Mouse (Mus musculus) granulocyte monocyte progenitor cell, adult 5-6 weeks (primary cell): ENCODE measurements around the gene Prpf4. TPM values are rescaled to one million over a fixed set of nuclear protein-coding genes. Genes with fewer than 3 reads are reported as not detected.

Experiments used
- ATAC-seq: replicated peaks from 2 replicates; pipeline ENCODE4 v1.8.0; 2016; ENCODE audit warnings: mild to moderate bottlenecking, moderate TSS enrichment, inconsistent platforms; ENCODE audit not compliant: poor library complexity, severe bottlenecking
- total RNA-seq, 2 experiments: library from RNA; stranded (forward) in 1 of 2; stranded (reverse) in 1 of 2; fragments of 200-712, 200-1000 nt in 1 of 2; fragments of >200 nt in 1 of 2; fragmentation: Nextera tagmentation in 1 of 2; gene quantifications; 2 replicates each; pipeline ENCODE4 v1.2.3; 2014 to 2017

Prpf4 gene
- total RNA-seq, 2 experiments from 2014 or later, result 17.6 to 20.1 TPM

DNA sequence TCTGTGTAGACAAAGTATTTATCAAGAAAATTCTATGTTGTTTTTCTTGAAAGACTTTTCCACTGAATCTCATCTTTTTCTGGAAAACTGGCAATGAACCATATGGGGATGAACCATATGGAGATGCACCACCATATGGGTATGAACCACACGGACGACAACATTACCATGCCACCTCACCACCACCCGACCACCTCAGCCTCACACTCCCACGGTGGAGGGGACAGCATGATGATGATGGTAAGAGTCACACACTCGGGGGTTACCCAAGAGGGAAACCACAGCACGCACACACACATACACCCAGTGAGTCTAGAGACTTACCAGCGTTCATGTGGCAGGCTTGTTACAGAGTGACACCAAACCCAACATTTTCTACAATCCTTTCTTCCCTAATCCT is 23.2 kb upstream of the Prpf4 start:
- no peak for ATAC-seq

DNA sequence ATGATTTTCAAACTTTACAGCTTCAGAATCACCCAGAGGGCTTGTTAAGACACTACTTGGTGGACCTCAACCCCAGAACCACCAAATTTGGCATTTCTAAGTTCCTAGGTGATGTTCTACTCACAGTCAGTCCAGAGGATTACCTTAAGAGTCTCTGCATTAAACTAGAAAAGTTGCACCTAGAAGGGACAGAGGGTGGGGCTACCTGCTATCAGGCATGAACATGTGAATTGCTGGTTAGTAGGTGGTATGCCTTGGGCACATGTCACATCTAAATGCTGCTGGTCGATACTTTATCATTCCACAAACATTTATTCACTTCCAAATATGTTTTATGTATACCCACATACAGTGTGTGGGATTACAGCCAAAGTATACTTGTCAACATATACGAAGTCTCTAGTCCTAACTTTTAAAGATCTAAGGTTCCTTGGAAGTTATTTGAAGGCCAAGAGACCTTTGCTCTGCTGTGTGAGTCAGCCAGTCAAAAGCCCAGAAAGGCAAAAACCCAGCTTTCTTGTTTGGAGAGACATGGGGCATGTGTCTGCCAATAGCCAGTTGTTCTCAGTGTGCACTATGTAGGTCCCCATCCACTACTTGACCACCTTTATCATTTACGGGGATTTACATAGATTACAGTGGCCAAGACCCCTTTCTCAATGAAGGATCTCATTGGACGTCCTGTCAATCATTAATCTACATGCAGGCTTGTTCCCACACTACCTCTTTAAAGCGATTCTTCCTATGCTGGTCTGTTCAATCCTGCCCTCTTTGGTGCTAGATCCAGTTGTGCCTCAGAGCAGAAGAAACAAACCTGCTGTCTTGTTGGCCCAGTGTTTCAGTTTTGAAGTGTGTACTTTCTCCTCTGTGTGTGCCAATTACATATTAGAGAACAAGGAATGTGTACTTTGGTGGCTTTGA is 18.7 kb upstream of the Prpf4 start:
- no peak for ATAC-seq

DNA sequence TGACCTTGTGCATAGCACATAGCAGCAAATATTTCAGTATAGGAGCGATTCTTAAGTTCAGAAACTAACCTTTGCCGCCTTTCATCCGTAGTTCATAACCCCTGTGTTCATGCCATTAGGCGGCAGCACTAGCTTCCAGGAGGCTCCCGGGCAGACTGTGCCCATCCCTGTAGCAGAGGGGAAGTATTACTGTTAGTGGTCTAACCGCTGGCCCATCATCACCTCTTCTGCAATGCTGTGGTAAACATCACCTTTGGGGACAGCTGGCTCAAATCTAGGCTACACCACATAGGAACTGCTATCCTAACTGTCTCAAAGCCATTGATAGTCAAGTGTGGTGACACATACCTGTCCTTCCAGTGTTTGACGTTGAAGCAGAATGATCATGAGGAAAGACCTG is 16.7 kb upstream of the Prpf4 start:
- ATAC-seq, result peak; percentile 98

DNA sequence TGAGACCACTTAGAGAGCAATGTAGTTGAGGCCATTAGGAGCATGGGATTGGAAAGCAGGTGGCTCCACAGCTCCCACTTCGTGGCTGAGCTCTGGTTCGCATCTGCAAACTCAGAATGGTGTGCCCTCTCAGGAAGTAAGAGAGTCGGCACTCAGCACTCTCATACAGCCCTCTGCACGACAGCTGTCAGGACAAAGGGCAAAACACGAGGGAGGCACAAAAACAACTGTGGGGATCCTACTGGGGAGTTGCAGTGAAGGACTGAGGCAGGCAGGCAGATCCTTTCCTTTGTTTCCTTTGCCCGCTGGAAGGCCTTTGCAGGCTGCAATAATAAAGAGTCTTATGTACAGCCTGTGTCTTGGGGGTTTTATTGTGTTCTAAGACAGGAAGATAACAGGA is 15.1 kb upstream of the Prpf4 start:
- no peak for ATAC-seq

DNA sequence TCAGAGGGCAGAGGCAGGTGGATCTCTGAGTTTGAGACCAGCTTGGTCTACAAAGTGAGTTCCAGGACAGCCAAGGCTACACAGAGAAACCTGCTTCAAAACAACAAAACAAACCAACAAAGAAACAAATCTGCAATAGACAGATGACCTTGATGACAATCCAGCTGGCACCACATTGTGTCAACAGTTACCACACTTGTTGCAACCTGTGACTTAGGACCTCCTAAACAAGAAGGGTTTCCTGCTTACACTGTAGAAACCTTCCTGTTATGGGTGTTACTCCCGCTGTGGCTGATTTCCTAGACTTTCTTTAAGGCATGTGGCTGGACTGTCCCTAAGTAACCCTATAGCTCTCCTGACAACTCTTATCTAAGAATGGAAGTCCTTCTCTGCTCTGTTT is 12.8 kb upstream of the Prpf4 start:
- ATAC-seq, result no peak; the same call in 1 of the 2 replicates

DNA sequence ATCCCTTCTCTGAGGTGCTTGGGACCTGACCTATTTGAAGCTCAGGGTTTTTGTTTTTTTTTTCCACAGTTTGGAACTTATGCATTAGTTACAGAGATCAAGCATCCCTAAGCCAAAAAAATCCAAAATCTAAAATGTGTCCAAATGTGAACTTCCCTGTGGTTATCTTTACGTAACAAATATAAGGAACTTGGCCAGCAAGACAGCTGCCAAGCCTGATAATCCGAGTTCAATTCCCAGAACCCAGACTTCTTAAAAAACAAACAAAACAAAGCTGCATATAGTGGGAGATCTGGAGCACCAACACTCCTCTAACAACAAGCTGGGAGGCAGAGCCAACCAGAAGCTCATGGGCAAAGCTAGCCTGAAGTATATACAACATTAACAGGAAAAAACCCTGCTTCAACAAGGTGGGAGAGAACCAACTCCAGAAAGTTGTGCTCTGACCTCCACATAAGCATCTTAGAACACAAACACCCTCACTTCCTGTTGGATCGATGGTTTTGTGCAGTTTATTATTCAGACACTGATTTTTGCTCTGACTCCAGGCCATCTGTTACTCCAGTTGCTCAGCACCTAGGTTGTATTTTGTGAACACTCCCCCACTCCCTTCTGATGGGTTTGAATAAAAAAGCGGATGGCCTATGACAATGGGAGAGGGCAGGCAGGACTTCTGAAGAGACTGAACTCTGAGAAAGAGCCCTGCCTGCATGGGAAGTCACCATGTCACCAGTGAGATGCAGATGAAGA is 10.8 kb upstream of the Prpf4 start:
- no peak for ATAC-seq

DNA sequence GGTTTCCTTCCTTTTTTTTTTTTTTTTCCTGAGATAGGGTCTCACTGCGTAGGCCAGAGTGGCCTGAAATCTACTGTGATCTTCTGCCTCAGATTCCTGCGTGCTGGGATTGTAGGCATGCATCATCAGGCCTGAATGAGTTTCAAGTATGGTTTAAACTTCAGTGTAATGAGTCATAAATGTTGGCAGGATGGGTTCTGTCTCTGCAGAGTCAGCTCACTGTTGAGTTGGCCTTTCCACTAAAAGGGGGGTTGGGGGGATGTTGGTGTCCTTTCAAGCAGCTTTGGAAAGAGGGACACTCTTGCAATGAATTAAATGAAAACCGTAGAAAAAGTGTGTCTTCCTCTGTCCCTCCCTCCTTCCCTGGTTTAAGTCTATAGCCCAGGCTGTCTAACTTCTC is 9.6 kb upstream of the Prpf4 start:
- no peak for ATAC-seq

DNA sequence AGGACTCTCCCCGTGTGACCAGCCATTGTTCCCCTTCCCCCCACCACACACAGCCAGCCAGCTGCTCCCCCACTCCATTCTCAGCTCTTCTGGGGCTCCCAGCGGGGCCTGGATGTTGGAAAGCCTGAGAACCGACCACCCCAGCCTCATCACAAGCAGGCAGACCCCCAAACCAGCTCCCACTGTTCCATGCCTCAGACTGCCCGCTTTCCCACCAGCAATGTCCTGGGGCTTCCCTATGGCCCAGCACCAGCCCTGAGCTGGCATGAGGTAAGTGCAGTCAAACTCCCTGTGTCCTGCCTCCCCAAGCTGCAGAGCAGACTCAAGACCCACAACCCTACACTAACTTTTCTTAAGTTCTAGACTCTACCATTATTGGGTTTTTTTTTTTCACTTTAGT is 2.5 kb upstream of the Prpf4 start:
- no peak for ATAC-seq

DNA sequence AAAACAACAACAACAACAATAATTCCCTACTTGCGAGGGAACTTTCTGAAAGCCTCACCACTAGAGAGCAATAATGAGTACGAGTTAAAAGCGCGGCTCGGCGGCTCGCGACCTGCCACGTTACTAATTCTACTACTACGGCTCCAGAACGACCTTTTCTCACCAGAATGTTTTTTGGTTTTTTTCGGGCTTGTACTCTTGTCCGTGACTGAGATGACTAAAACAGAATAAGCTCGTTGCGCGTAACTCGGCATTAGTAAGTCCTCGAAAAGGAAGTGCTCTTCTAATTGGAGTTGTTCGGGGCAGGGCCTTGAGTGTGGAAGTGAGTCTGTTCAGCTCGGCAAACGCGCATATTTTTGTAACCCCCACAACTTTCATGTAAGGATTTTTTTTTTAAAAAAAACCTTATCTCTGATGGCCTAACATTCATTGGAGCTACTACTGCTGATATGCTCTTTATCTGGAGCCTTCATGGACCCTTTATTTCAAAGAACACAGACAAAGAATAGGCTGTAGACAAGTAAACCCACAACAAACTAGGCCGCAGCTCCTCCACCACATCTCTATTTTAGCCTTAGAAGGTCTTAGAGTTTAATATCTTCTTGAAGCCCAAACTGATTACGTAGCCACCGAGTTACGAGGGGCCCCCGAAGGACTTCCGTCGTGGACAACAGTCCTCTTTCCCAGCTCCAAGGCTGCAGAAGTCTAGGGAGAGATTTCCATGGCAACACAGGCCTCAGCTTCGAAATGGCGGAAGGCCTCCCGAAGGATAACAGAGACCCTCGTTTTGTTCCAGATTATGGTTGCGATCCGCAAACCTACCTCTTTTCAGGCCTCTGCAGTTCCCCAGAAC is 641 bp upstream of the Prpf4 start:
- peak; percentile 55 for ATAC-seq

DNA sequence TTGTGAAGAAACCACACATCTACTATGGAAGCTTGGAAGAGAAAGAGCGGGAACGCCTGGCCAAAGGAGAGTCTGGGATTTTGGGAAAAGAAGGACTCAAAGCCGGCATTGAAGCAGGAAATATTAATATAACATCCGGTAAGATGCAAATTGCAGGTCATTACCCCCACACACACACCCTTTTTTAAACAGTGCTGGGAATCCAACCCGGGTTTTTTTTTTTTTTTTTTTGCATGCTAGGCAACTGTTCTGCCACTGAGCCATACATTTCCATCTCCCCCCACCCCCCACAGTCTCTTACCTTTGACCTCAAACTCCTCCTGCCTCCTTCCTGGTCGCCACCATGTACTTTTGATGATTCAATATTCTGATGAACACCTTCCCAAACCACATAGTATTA is 1.0 kb downstream of the Prpf4 start:
- ATAC-seq, result no peak

DNA sequence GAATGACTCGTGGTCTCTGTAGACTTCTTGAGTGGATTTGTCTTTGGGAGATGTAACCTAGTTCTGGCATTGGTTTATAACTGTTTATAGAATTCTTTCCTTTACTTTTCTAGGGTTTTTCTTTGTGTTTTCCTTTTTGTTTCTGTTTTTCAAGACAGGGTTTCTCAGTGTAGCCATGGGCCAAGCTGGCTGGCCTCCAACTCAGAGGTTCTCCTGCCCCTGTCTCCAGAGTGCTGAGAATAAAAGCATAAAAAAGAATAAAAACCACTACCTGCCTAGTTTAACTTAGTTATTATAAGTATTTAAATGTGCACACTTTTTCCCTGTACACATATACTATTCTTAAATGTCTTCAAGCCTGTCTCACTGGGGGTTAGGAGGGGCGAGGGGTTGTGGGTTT is 1.7 kb downstream of the Prpf4 start:
- no peak for ATAC-seq

DNA sequence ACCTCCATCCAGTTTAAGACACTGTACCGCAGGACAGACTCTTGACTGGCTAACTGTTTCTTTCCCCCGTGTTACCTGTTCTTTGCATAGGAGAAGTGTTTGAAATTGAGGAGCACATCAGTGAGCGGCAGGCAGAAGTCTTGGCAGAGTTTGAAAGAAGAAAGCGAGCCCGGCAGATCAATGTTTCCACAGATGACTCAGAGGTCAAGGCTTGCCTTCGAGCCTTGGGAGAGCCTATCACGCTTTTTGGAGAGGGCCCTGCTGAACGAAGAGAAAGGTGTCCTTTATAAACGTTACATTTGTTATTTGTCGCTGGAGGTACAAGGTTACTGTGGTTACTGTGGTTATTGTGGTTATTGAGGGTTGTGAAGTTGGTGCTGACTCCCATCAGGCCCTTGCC is 3.0 kb downstream of the Prpf4 start:
- ATAC-seq, result no peak

DNA sequence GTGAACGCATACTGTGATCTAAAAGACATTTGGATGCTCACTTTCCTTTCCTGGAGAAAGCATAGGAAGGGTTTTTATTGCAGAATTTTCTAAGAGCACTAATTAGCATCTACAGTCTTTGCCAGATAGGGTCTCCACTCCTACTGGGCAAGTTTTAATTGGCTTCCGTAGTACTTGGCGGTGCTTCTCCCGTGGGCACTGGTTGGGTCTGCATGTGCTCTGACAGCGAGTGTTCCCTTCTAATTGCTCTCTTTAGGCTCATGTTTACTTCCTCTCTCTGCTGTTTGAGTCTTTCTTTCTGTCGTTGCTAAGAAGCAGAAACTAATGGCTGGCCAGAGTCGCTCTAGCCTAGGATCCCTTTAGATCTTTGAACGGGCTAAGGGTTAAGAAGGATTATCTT is 9.9 kb downstream of the Prpf4 start:
- ATAC-seq, result no peak

DNA sequence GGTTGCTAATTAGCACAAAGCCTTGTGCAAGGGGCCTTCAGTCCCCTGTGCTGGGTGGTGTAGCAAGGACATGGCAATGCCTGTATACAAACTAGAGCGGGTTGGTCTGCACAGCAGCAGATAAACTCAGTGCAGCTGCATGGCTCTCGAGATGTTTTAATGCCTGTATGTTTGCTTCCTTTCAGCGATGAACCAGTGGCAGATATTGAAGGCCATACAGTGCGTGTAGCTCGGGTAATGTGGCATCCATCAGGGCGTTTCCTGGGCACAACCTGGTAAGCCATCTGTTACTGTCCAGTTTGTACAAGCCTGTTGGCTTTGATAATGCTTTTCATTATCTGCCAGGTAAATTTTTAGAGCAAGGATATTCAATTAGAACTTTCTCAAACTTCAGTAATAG is 10.5 kb downstream of the Prpf4 start:
- no peak for ATAC-seq

DNA sequence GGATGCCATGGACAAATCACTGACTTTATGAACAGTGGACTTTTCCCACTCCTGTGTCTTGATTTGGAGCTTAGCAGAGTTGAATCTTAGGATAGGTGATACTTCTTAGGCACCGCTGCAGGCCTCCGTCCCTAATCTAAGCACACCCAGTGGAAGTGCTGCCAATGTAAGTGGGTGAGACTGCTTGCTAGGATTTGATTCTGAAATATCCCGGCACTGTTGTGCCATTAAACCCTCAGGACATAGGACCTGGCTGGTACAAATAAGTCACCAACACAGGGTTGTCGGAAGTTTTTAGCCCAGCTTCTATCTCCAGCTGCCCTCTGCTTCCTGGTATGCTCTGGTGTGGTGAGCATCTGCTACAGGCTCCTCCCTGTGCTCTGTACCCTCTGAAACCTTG is 17.3 kb downstream of the Prpf4 start:
- no peak for ATAC-seq

DNA sequence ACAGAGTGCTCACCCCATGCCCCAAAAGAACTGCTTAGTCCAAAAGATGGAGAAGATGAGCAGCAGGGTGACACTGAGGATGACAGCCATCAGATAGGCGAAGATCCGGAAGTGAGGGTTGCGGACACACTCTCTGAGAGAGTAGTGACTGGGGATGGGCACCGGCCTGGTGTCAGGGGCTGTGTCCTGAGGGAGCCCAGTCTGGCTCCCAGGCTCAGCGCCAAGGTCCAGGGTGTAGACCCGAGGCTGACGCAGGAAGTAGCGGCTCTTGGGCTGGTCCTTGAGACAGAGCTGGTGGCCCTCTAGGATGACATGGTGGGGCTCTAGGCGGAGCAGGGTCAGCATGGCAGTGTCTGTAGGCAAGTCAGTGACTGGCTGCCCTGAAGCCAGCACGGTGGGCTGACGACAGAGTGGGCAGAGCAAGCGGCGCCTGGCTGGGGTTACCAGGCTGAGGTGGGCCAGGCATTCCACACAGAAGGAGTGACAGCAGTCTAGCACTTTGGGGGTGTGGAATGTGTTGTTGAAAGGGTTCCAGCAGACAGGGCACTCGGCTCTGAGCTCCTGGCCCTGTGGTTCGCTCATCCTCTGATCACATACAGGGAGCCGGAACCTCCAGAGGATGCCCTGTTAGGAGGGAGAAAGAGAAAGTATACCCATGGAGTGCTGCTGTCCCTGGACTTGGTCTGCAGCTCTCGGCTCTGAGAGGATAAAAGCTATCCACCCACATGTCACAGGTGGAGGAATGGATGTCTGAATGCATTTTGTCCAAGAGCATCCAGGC is 19.6 kb downstream of the Prpf4 start:
- 0 out of 2 replicates have a peak, but pooled peaks have one; percentile 6 for ATAC-seq

DNA sequence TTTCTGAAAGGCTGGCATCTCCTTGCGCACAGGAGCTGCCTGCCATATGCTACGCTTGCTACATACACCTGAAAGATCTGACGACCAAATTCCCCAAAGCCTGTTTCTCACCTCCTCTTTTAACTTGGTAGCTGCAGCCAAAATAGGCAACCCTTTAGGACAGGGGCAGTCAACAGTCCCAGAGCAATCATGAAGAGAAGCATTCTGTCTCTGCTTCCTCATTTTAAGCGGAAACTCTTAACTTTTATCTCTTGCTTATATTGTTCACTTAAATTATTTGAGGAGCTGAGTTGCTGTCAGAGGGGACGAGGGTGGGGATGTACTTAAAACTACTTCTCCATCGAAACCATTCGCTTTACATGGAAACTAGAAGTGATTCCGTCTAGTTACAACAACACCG is 21.0 kb downstream of the Prpf4 start:
- ATAC-seq, result peak; percentile 28; the same call in 1 of the 2 replicates

DNA sequence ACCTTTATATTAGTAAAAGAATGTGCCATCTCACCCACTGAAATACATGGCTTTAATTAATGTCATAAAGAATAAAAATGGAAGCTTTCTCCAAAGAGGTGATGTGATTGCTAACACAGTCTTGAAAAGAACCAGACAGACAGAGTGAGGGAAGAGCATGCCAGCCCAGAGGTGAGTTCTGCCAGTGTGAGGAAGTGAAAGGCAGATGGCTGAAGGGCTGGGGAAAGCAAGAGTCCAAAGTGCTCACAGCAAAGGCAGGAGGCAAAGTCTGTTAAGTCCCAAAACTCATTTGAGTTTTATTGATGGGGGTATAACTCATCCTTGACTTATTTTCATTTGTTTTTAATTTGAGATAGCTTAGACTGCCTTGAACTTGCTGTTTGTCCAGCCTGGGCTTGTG is 22.1 kb downstream of the Prpf4 start:
- ATAC-seq, result no peak

DNA sequence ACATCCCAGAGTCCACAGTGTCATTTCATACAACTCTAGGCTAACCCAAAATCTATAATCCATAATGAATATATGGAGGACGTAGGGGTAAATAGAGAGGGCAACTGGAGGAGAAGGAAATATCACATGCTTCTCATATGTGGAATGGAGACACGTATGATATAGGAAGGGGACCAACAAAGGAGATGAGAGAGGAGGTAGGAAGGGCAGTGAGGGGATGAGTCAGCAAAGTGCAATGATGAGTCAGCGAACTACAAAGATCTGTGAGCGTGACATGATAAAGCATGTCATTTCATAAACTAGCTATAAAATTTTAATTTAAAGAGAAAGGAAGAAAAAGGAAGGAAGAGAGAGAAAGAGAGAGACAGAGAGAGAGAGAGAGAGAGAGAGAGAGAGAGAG is 22.9 kb downstream of the Prpf4 start:
- no peak for ATAC-seq
